Mouse (Mus musculus) heart, postnatal 0 days (tissue): ENCODE data around the gene Zbtb39.
A peak's percentile ranks its signal among the peaks of the same experiment; 100 is the strongest.

Source experiments
- CTCF ChIP-seq: IDR thresholded peaks from 2 replicates; pipeline ENCODE4 v1.5.1; 2016; ENCODE audit warnings: antibody characterized with exemption, control low read depth, low read depth
- EP300 ChIP-seq: IDR thresholded peaks from 2 replicates; pipeline ENCODE4 v1.6.1; 2016; ENCODE audit warnings: antibody characterized with exemption, low read depth

DNA sequence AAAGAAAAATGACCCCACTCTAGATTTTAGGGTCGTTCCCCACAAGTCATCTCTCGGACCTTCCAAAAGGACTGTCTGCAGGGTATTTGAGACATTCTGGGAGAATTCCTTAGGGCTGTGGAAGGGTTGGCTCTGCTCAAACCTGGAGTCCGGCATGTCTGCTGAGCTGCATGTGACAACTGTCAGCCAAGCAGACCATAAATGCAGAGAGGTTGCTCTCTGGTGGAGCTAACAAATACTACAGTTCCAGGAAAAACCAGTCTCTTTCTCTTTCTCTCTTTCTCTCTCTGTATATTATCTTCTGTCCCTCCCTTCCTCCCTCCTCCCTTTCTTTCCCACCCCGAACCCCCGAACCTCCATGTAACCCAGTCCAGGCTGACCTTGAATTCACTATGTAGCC lies 4.9 kb upstream of the Zbtb39 start:
- peak; percentile 73 for TF ChIP-seq CTCF
- TF ChIP-seq EP300 = no peak
